Mouse (Mus musculus): ENCODE measurements at regions not wholly inside any gene's neighbourhood (a gene's known extent, or its start where the extent isn't known, plus 50 kb on each side); places are given as distances from the start of the nearest gene placed in this dataset.

GRCm38 (mm10) chr3:128787686-128788085, 412.0 kb upstream of the Pitx2 start:
- peak; percentile 93 for DNase-seq (ENCODE audit: inconsistent ontology term)

GRCm38 (mm10) chr3:128795931-128796330, 403.7 kb upstream of the Pitx2 start:
- DNase-seq (ENCODE audit: inconsistent ontology term): no peak

- DNase-seq (ENCODE audit: inconsistent ontology term): no peak
These were observed 401.8 kb upstream of the Pitx2 start for GRCm38 (mm10) chr3:128797829-128798228.

GRCm38 (mm10) chr3:128829371-128830160, 370.1 kb upstream of the Pitx2 start:
- no peak for DNase-seq (ENCODE audit: inconsistent ontology term)

GRCm38 (mm10) chr3:128850327-128850977, 349.2 kb upstream of the Pitx2 start:
- no peak for DNase-seq (ENCODE audit: inconsistent ontology term)

- no peak for DNase-seq (ENCODE audit: inconsistent ontology term)
These were observed 343.2 kb upstream of the Pitx2 start for GRCm38 (mm10) chr3:128856515-128856914.

- no peak for DNase-seq (ENCODE audit: inconsistent ontology term)
These were observed 317.8 kb upstream of the Pitx2 start for GRCm38 (mm10) chr3:128881685-128882444.

GRCm38 (mm10) chr3:128883636-128884195, 316.0 kb upstream of the Pitx2 start:
- no peak for DNase-seq (ENCODE audit: inconsistent ontology term)

- DNase-seq (ENCODE audit: inconsistent ontology term): no peak
These were observed 313.0 kb upstream of the Pitx2 start for GRCm38 (mm10) chr3:128886678-128887077.

GRCm38 (mm10) chr3:128891078-128891477, 308.6 kb upstream of the Pitx2 start:
- DNase-seq (ENCODE audit: inconsistent ontology term): no peak

GRCm38 (mm10) chr3:128896628-128897027, 303.1 kb upstream of the Pitx2 start:
- DNase-seq (ENCODE audit: inconsistent ontology term): no peak

- DNase-seq (ENCODE audit: inconsistent ontology term): no peak
These were observed 288.6 kb upstream of the Pitx2 start for GRCm38 (mm10) chr3:128911122-128911521.

- DNase-seq (ENCODE audit: inconsistent ontology term): peak; percentile 89
These were observed 278.2 kb upstream of the Pitx2 start for GRCm38 (mm10) chr3:128921428-128921827.

- DNase-seq (ENCODE audit: inconsistent ontology term): no peak
These were observed 277.5 kb upstream of the Pitx2 start for GRCm38 (mm10) chr3:128922150-128922549.

GRCm38 (mm10) chr3:128938536-128938935, 261.1 kb upstream of the Pitx2 start:
- no peak for DNase-seq (ENCODE audit: inconsistent ontology term)

GRCm38 (mm10) chr3:128941156-128941555, 258.5 kb upstream of the Pitx2 start:
- DNase-seq (ENCODE audit: inconsistent ontology term): no peak

- no peak for DNase-seq (ENCODE audit: inconsistent ontology term)
These were observed 255.0 kb upstream of the Pitx2 start for GRCm38 (mm10) chr3:128944631-128945030.

- DNase-seq (ENCODE audit: inconsistent ontology term): no peak
These were observed 244.8 kb upstream of the Pitx2 start for GRCm38 (mm10) chr3:128954886-128955285.

- no peak for DNase-seq (ENCODE audit: inconsistent ontology term)
These were observed 222.9 kb upstream of the Pitx2 start for GRCm38 (mm10) chr3:128976752-128977151.

GRCm38 (mm10) chr3:128990183-128990912, 209.3 kb upstream of the Pitx2 start:
- DNase-seq (ENCODE audit: inconsistent ontology term): no peak

GRCm38 (mm10) chr3:129002866-129003265, 196.8 kb upstream of the Pitx2 start:
- DNase-seq (ENCODE audit: inconsistent ontology term): no peak
